Mouse (Mus musculus) Patski (cell line): ENCODE measurements around the gene Tmem79. TPM values are rescaled to one million over a fixed set of nuclear protein-coding genes. Genes with fewer than 3 reads are reported as not detected.

Experiments used
- ATAC-seq: fragments of 100-300 bp; one replicate; pipeline ENCODE4 v1.8.0; 2021
- CTCF ChIA-PET: fragments of 350-600 bp; sonication (Branson Sonifier 250); formaldehyde crosslinking; loops from one replicate; lab custom pipeline; 2022; ENCODE audit warnings: inconsistent platforms; lab: Charles Lee
- POLR2A ChIA-PET: fragments of 350-600 bp; sonication (Branson Sonifier 250); formaldehyde crosslinking; loops from one replicate; lab custom pipeline; 2022; ENCODE audit warnings: antibody characterized with exemption, inconsistent platforms; lab: Charles Lee
- DNase-seq: peaks from one replicate; pipeline ENCODE4 v3.0.0-alpha.2; 2011; ENCODE audit warnings: low read depth, low spot score
- H3K27me3 ChIP-seq: fragments of 371-371 bp; one replicate; pipeline ENCODE4 v1.5.1; 2021
- CTCF ChIP-seq: fragments of 100-300 bp; IDR thresholded peaks from one replicate; pipeline ENCODE4 v1.5.1; 2021
- in situ Hi-C: fragments of 300-500 bp; cut with MboI; formaldehyde crosslinking; loops from 3 replicates; pipeline ENCODE4 v1.11.1; 2018; ENCODE audit warnings: low pct_unique_long_range_greater_than_20kb, mixed read lengths
- polyA plus RNA-seq: library from polyadenylated mRNA; unstranded; gene quantifications from one replicate; pipeline ENCODE4 v1.2.3, GENCODE M21; 2021

Tmem79 gene
- polyA plus RNA-seq, 1 experiment from 2014 or later = 3.1 TPM

GRCm38 (mm10) chr3:88350732-88351131, 14.8 kb upstream of the Tmem79 start:
- TF ChIP-seq CTCF = no peak
- in situ Hi-C loops = no loop called here
- POLR2A ChIA-PET = no interaction called here
- no peaks in the 10 kb centered on the region for H3K27me3 ChIP-seq
- CTCF ChIA-PET = interaction anchor here (1.8 kb wide), 1 partner anchor 12 kb away, joined by 4 read pairs; no protein-coding TSS in a partner anchor
- DNase-seq (no peak), ATAC-seq (no peak)

- no peak for DNase-seq
- POLR2A ChIA-PET = interaction anchor here (1.6 kb wide), 1 partner anchor 14 kb away, joined by 7 read pairs; no protein-coding TSS in a partner anchor
- no peaks in the 10 kb centered on the region for H3K27me3 ChIP-seq
- CTCF ChIA-PET = interaction anchor here (1.0 to 1.8 kb wide), 4 partner anchors 9 to 21 kb away, joined by 3 to 4 read pairs (median 4); no protein-coding TSS in a partner anchor
- TF ChIP-seq CTCF = no peak
- no peak for ATAC-seq
- in situ Hi-C loops = no loop called here
Observed at GRCm38 (mm10) chr3:88339006-88339405, 3.1 kb upstream of the Tmem79 start.

- TF ChIP-seq CTCF = no peak
- no peaks in the 10 kb centered on the region for H3K27me3 ChIP-seq
- in situ Hi-C loops = no loop called here
- no peak for ATAC-seq
- CTCF ChIA-PET = interaction anchor here (1.0 kb wide), 1 partner anchor 12 kb away, joined by 4 read pairs; no protein-coding TSS in a partner anchor
- POLR2A ChIA-PET = interaction anchor here (0.6 to 1.6 kb wide), 5 partner anchors 9 to 149 kb away, joined by 3 to 7 read pairs (median 5); partner anchors contain the start of genes Cct3 and Tsacc
- DNase-seq = no peak
Observed at GRCm38 (mm10) chr3:88338316-88338715, 2.4 kb upstream of the Tmem79 start.

- in situ Hi-C loops = no loop called here
- DNase-seq = no peak
- no peak for TF ChIP-seq CTCF
- ChIA-PET CTCF (interaction anchor here (1.1 to 2.4 kb wide), 2 partner anchors 10 to 188 kb away, joined by 3 to 6 read pairs; no protein-coding TSS in a partner anchor), POLR2A (interaction anchor here (0.6 to 4.7 kb wide), 5 partner anchors 10 to 65 kb away, joined by 3 to 27 read pairs (median 6); partner anchors contain the start of genes Cct3, Glmp and Tsacc)
- no peaks in the 10 kb centered on the region for H3K27me3 ChIP-seq
- no peak for ATAC-seq
Observed at GRCm38 (mm10) chr3:88337367-88338020, 1.5 kb upstream of the Tmem79 start.

GRCm38 (mm10) chr3:88335436-88336053, 403 bp downstream of the Tmem79 start:
- TF ChIP-seq CTCF = no peak
- ATAC-seq = peak; percentile 70
- no peak for DNase-seq
- in situ Hi-C loops = no loop called here
- no peaks in the 10 kb centered on the region for H3K27me3 ChIP-seq
- CTCF ChIA-PET = interaction anchor here (1.1 to 2.4 kb wide), 3 partner anchors 12 to 15 kb away, joined by 3 to 9 read pairs (median 6); no protein-coding TSS in a partner anchor
- POLR2A ChIA-PET = interaction anchor here (0.6 to 4.7 kb wide), 9 partner anchors 10 to 195 kb away, joined by 3 to 27 read pairs (median 3); partner anchors contain the start of gene Glmp

- no peak for ATAC-seq
- DNase-seq = no peak
- ChIA-PET POLR2A (interaction anchor here (0.7 to 4.7 kb wide), 4 partner anchors 10 to 158 kb away, joined by 3 to 27 read pairs (median 4); partner anchors contain the start of gene Glmp), CTCF (interaction anchor here (1.1 to 1.9 kb wide), 3 partner anchors 12 to 132 kb away, joined by 3 to 9 read pairs (median 4); no protein-coding TSS in a partner anchor)
- no peak for TF ChIP-seq CTCF
- in situ Hi-C loops = no loop called here
- no peaks in the 10 kb centered on the region for H3K27me3 ChIP-seq
Observed at GRCm38 (mm10) chr3:88334902-88335435, 979 bp downstream of the Tmem79 start.

- in situ Hi-C loops = no loop called here
- POLR2A ChIA-PET = interaction anchor here (0.6 to 4.7 kb wide), 3 partner anchors 9 to 69 kb away, joined by 4 to 27 read pairs (median 4); partner anchors contain the start of gene Glmp
- TF ChIP-seq CTCF = no peak
- no peaks in the 10 kb centered on the region for H3K27me3 ChIP-seq
- no peak for ATAC-seq
- CTCF ChIA-PET = interaction anchor here (1.5 to 1.9 kb wide), 2 partner anchors 13 to 133 kb away, joined by 4 to 9 read pairs; no protein-coding TSS in a partner anchor
- no peak for DNase-seq
Observed at GRCm38 (mm10) chr3:88334029-88334658, 1.8 kb downstream of the Tmem79 start.

- ATAC-seq (no peak), DNase-seq (no peak)
- H3K27me3 ChIP-seq = no peaks in the 10 kb centered on the region
- ChIA-PET POLR2A (interaction anchor here (0.8 to 0.9 kb wide), 2 partner anchors 21 to 182 kb away, joined by 3 read pairs; no protein-coding TSS in a partner anchor), CTCF (interaction anchor here (1.2 to 2.9 kb wide), 4 partner anchors 10 to 125 kb away, joined by 3 to 19 read pairs (median 5); no protein-coding TSS in a partner anchor)
- in situ Hi-C loops = no loop called here
- TF ChIP-seq CTCF = no peak
Observed at GRCm38 (mm10) chr3:88331282-88331681, 4.7 kb downstream of the Tmem79 start.

GRCm38 (mm10) chr3:88328956-88329355, 7.0 kb downstream of the Tmem79 start:
- no peak for TF ChIP-seq CTCF
- ChIA-PET POLR2A (no interaction called here), CTCF (interaction anchor here (1.0 kb wide), 1 partner anchor 21 kb away, joined by 3 read pairs; no protein-coding TSS in a partner anchor)
- ATAC-seq = no peak
- H3K27me3 ChIP-seq = no peaks in the 10 kb centered on the region
- no peak for DNase-seq
- in situ Hi-C loops = no loop called here
